Mouse (Mus musculus): Measurements from ENCODE around the gene Apbb2.

The Apbb2 gene

GRCm38 (mm10) chr5:66545573-66546141 is 72.9 kb downstream of the Apbb2 start:
- peak; percentile 70 for DNase-seq

GRCm38 (mm10) chr5:66543761-66544160 is 74.8 kb downstream of the Apbb2 start:
- DNase-seq: no peak

- no peak for DNase-seq
Observed at GRCm38 (mm10) chr5:66543344-66543743, 75.2 kb downstream of the Apbb2 start.

- DNase-seq: no peak
Observed at GRCm38 (mm10) chr5:66542521-66542920, 76.1 kb downstream of the Apbb2 start.

GRCm38 (mm10) chr5:66541385-66541784 is 77.2 kb downstream of the Apbb2 start:
- no peak for DNase-seq

GRCm38 (mm10) chr5:66540246-66540645 is 78.3 kb downstream of the Apbb2 start:
- DNase-seq: no peak

GRCm38 (mm10) chr5:66537811-66538210 is 80.8 kb downstream of the Apbb2 start:
- DNase-seq: no peak

GRCm38 (mm10) chr5:66536696-66537358 is 81.8 kb downstream of the Apbb2 start:
- no peak for DNase-seq

- no peak for DNase-seq
Observed at GRCm38 (mm10) chr5:66535566-66536236, 82.9 kb downstream of the Apbb2 start.

- DNase-seq: no peak
Observed at GRCm38 (mm10) chr5:66533711-66534425, 84.7 kb downstream of the Apbb2 start.

GRCm38 (mm10) chr5:66532827-66533226 is 85.8 kb downstream of the Apbb2 start:
- no peak for DNase-seq

GRCm38 (mm10) chr5:66530361-66530760 is 88.2 kb downstream of the Apbb2 start:
- DNase-seq: no peak

GRCm38 (mm10) chr5:66529631-66530030 is 89.0 kb downstream of the Apbb2 start:
- DNase-seq: no peak

GRCm38 (mm10) chr5:66528567-66528966 is 90.0 kb downstream of the Apbb2 start:
- no peak for DNase-seq

- no peak for DNase-seq
Observed at GRCm38 (mm10) chr5:66527090-66527489, 91.5 kb downstream of the Apbb2 start.

- no peak for DNase-seq
Observed at GRCm38 (mm10) chr5:66525002-66525401, 93.6 kb downstream of the Apbb2 start.

GRCm38 (mm10) chr5:66523681-66524503 is 94.7 kb downstream of the Apbb2 start:
- peak; percentile 46 for DNase-seq

- no peak for DNase-seq
Observed at GRCm38 (mm10) chr5:66521250-66521649, 97.3 kb downstream of the Apbb2 start.

- no peak for DNase-seq
Observed at GRCm38 (mm10) chr5:66519511-66519910, 99.1 kb downstream of the Apbb2 start.

GRCm38 (mm10) chr5:66518411-66519006 is 100.1 kb downstream of the Apbb2 start:
- DNase-seq: no peak

- DNase-seq: no peak
Observed at GRCm38 (mm10) chr5:66517503-66517902, 101.1 kb downstream of the Apbb2 start.

- DNase-seq: no peak
Observed at GRCm38 (mm10) chr5:66516311-66516710, 102.3 kb downstream of the Apbb2 start.

All from layer of hippocampus, adult 9-11 months (tissue).